40 mouse cellular contexts compared by ENCODE assay signal in the genomic region with DNA sequence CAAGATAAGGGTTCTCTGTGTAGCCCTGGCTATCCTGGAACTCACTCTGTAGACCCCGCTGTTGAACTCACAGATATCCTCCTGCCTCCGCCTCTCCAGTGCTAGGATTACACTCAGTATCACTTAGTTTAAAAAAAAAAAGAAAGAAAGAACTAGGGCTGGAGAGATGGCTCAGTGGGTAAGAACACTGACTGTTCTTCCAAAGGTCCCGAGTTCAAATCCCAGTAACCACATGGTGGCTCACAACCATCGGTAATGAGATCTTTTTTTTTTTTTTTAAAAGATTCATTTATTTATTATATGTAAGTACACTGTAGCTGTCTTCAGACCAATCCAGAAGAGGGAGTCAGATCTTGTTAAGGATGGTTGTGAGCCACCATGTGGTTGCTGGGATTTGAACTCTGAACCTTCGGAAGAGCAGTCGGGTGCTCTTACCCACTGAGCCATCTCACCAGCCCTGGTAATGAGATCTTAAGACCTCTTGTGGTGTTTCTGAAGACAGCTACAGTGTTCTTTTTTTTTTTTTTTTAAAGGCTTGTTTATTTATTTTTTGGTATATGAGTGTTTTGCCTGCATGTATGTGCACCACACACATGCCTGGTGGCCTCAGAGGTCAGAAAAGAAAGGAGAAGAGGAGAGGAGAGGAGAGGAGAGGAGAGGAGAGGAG. TPM values are rescaled to one million over a fixed set of nuclear protein-coding genes. Genes with fewer than 3 reads are reported as not detected.
"Had no signal": no experiment of that assay in that cellular context is flagged by ENCODE, and none has a peak within 500 bp of the region (broad histone marks: within the 10 kb centered on the region; RNA-seq: fewer than 3 reads in every experiment).

No protein-coding gene starts in this region.

RNA-seq across cellular contexts. Expression of a gene that starts 2.8 kb away (rescaled TPM):
- total RNA-seq: heart, postnatal 10 days; heart, postnatal 14 days; heart, postnatal 25 days; heart, postnatal 36 days; heart, postnatal 4 days; hematopoietic stem cell, adult 5-6 weeks; hindbrain, postnatal 0 days; layer of hippocampus, adult 18-20 months; layer of hippocampus, adult 2 months; layer of hippocampus, adult 8-10 months; layer of hippocampus, postnatal 10 days; layer of hippocampus, postnatal 14 days; layer of hippocampus, postnatal 25 days; layer of hippocampus, postnatal 36 days; left cerebral cortex, adult 18-20 months; left cerebral cortex, adult 2 months had no signal
- polyA plus RNA-seq: heart, embryonic 10.5 days; heart, embryonic 11.5 days; heart, embryonic 12.5 days; heart, embryonic 13.5 days; heart, embryonic 14.5 days; heart, embryonic 15.5 days; hindbrain, embryonic 10.5 days; hindbrain, embryonic 11.5 days; hindbrain, embryonic 12.5 days; hindbrain, embryonic 13.5 days; hindbrain, embryonic 14.5 days; hindbrain, embryonic 15.5 days; hindbrain, embryonic 16.5 days; hindbrain, postnatal 0 days; inflammation-experienced regulatory T-cells, adult 6 months; kidney, embryonic 14.5 days had no signal

RNA-seq across cellular contexts. Expression of a gene that starts 20.5 kb away (rescaled TPM):
- total RNA-seq: heart, postnatal 10 days; heart, postnatal 14 days; heart, postnatal 25 days; heart, postnatal 36 days; heart, postnatal 4 days; hematopoietic stem cell, adult 5-6 weeks; hindbrain, postnatal 0 days; layer of hippocampus, adult 18-20 months; layer of hippocampus, adult 2 months; layer of hippocampus, adult 8-10 months; layer of hippocampus, postnatal 10 days; layer of hippocampus, postnatal 14 days; layer of hippocampus, postnatal 25 days; layer of hippocampus, postnatal 36 days; left cerebral cortex, adult 18-20 months; left cerebral cortex, adult 2 months had no signal
- polyA plus RNA-seq: heart, embryonic 10.5 days; heart, embryonic 11.5 days; heart, embryonic 12.5 days; heart, embryonic 13.5 days; heart, embryonic 14.5 days; heart, embryonic 15.5 days; hindbrain, embryonic 10.5 days; hindbrain, embryonic 11.5 days; hindbrain, embryonic 12.5 days; hindbrain, embryonic 13.5 days; hindbrain, embryonic 14.5 days; hindbrain, embryonic 16.5 days; hindbrain, postnatal 0 days; inflammation-experienced regulatory T-cells, adult 6 months had no signal

RNA-seq across cellular contexts. Expression of a gene that starts 21.3 kb away (rescaled TPM):
- total RNA-seq: hindbrain, postnatal 0 days; layer of hippocampus, adult 18-20 months; layer of hippocampus, adult 2 months; layer of hippocampus, adult 8-10 months; layer of hippocampus, postnatal 10 days; layer of hippocampus, postnatal 14 days; layer of hippocampus, postnatal 25 days; layer of hippocampus, postnatal 36 days had no signal
- polyA plus RNA-seq: heart, embryonic 10.5 days; heart, embryonic 11.5 days; heart, embryonic 12.5 days; heart, embryonic 14.5 days; heart, postnatal 0 days; hindbrain, embryonic 10.5 days; hindbrain, embryonic 11.5 days; hindbrain, embryonic 12.5 days; hindbrain, embryonic 13.5 days; hindbrain, embryonic 15.5 days; hindbrain, embryonic 16.5 days; hindbrain, postnatal 0 days; kidney, embryonic 14.5 days had no signal

RNA-seq across cellular contexts. Expression of a gene that starts 57.9 kb away (rescaled TPM):
- total RNA-seq: heart, postnatal 10 days; heart, postnatal 14 days; heart, postnatal 25 days; heart, postnatal 36 days; heart, postnatal 4 days; hematopoietic stem cell, adult 5-6 weeks; hindbrain, postnatal 0 days; layer of hippocampus, adult 18-20 months; layer of hippocampus, adult 2 months; layer of hippocampus, adult 8-10 months; layer of hippocampus, postnatal 10 days; layer of hippocampus, postnatal 14 days; layer of hippocampus, postnatal 25 days; layer of hippocampus, postnatal 36 days; left cerebral cortex, adult 18-20 months; left cerebral cortex, adult 2 months had no signal
- polyA plus RNA-seq: heart, embryonic 10.5 days; heart, embryonic 11.5 days; heart, embryonic 12.5 days; heart, embryonic 13.5 days; heart, embryonic 14.5 days; heart, embryonic 15.5 days; heart, embryonic 16.5 days; heart, postnatal 0 days; hindbrain, embryonic 10.5 days; hindbrain, embryonic 11.5 days; hindbrain, embryonic 12.5 days; hindbrain, embryonic 13.5 days; hindbrain, embryonic 14.5 days; hindbrain, embryonic 15.5 days; hindbrain, embryonic 16.5 days; hindbrain, postnatal 0 days; inflammation-experienced regulatory T-cells, adult 6 months; intestine, embryonic 14.5 days; intestine, embryonic 15.5 days; intestine, embryonic 16.5 days; kidney, adult 2 months; kidney, embryonic 14.5 days; kidney, embryonic 15.5 days; kidney, embryonic 16.5 days; large intestine, adult 2 months had no signal
